Mouse (Mus musculus) embryonic stem cell, embryonic (primary cell): ENCODE measurements around the gene Vmn1r201.

Source experiments
- CTCF ChIA-PET, 4 experiments: fragments of 300-600 bp in 2 of 4; fragments of 350-600 bp in 2 of 4; sonication (Branson Sonifier 250); formaldehyde crosslinking; loops; one replicate each; lab custom pipeline; 2022; ENCODE audit warnings: inconsistent platforms in 2 of 4; lab: Charles Lee
- POLR2A ChIA-PET, 4 experiments: fragments of 300-600 bp in 2 of 4; fragments of 350-600 bp in 2 of 4; sonication (Branson Sonifier 250); formaldehyde crosslinking; loops; one replicate each; lab custom pipeline; 2022; ENCODE audit warnings: antibody characterized with exemption in 4 of 4, inconsistent platforms in 1 of 4; lab: Charles Lee

Gene Vmn1r201

GRCm38 (mm10) chr13:22471623-22472022, at the start of gene Vmn1r201:
Gene Vmn1r201, plus strand, starts transcription at chr13:22471923.
- POLR2A ChIA-PET = no interaction called here
- CTCF ChIA-PET = no interaction called here

DNA sequence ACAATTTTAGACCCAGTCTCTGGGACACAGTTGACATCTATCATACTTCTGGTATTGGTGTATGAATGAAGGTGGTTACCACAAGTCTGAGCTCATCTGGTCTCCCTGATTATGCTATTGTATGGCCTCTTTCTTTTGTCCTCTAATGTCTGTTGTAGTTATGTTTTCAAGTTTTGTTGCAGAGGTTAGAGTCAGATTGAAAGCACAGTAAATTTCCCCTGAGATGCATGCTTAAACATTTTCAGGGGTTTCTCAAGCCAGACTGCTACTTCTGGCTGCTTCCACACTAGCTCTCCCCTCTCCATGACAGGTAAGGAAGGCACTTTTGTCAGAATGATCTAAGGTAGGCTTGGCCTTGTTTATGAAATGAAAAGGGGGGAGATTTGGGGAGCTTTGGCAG, 16.6 kb upstream of the Vmn1r201 start:
- POLR2A ChIA-PET = no interaction called here
- CTCF ChIA-PET = interaction anchor here in 1 of 4 experiments (0.6 kb wide), 1 partner anchor 10 kb away, joined by 10 read pairs; no protein-coding TSS in a partner anchor

- ChIA-PET CTCF (interaction anchor here in 1 of 4 experiments (1.3 kb wide), 1 partner anchor 899 kb away, joined by 3 read pairs; no protein-coding TSS in a partner anchor), POLR2A (no interaction called here)
Measured at GRCm38 (mm10) chr13:22502431-22502830, 30.7 kb downstream of the Vmn1r201 start.

- CTCF ChIA-PET = no interaction called here
Measured at GRCm38 (mm10) chr13:22505281-22505680, 33.6 kb downstream of the Vmn1r201 start, which contains the start of gene Vmn1r202. Gene Vmn1r202, minus strand, starts transcription at chr13:22505381.

GRCm38 (mm10) chr13:22517814-22518213, 46.1 kb downstream of the Vmn1r201 start, which contains the start of gene Vmn1r203:
Gene Vmn1r203, plus strand, starts transcription at chr13:22518114.
- ChIA-PET POLR2A (interaction anchor here in 2 of 4 experiments (0.7 kb wide), 2 partner anchors 952 to 1712 kb away, joined by 3 to 4 read pairs; no protein-coding TSS in a partner anchor), CTCF (no interaction called here)

More at GRCm38 (mm10) chr13:22505281-22505680, 33.6 kb downstream of the Vmn1r201 start, which contains the start of gene Vmn1r202:
- POLR2A ChIA-PET = no interaction called here
